Mouse (Mus musculus): Measurements from ENCODE around the gene Cadm1.

DNA sequence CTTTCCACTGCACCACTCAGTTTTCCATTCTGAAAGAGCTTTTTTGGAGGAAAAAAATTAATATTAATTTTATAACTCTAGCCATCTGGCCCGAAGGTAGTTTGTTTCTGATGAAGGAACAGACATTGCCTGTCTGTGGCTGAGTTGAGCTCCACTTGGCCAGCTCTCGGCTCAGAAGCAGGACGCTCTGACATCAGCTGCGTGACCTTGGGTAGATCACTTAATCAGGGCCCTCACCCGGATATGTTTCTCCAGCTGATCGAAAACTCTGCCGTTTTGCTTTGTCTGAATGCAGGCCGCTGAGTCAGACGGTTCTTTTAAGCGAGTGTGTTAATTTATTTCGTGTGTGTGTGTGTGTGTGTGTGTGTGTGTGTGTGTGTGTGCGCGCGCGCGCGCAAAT is 23.1 kb upstream of the Cadm1 start:
- TF ChIP-seq EP300 (IDR thresholded peaks at IDR 0.05; ENCODE audit: low read depth) (no peak), CTCF (IDR thresholded peaks at IDR 0.05; ENCODE audit: low read depth) (no peak)
